Mouse (Mus musculus): ENCODE results near the gene Kcnc2.

DNA sequence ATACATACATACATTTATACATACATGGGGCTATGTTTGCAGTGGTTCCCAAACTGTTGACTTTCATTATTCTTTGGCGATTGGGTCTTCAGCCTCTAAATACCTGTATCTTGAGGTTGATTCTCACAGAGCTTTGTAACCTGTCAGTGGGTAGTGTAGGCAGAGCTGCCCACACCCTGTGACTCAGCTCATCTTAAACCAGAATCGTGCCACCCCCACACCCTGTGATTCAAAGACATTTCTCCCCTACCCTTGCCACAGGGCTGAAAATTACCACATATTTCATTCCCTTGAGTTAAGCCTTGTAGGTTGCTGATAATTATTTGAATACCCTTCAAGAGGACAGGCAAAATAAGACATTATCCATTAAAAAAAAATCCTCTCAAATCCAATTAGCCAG lies 210.5 kb downstream of the Kcnc2 start:
- TF ChIP-seq CTCF (IDR thresholded peaks at IDR 0.05; ENCODE audit: low read depth) = no peak
- no peak for TF ChIP-seq EP300 (IDR thresholded peaks at IDR 0.05; ENCODE audit: low read depth)

Data from liver, embryonic 14.5 days (tissue).